Mouse (Mus musculus): Measurements from ENCODE around the gene Klrg2.

- TF ChIP-seq CTCF (conservative IDR thresholded peaks at IDR 0.05; ENCODE audit: insufficient read depth, insufficient read length, low read depth, low read length), result peak; percentile 95
- no peak for TF ChIP-seq POLR2A (IDR thresholded peaks at IDR 0.05; ENCODE audit: low read depth, low read length)
Measured at GRCm38 (mm10) chr6:38650263-38650937, 13.4 kb upstream of the Klrg2 start.
